In genomic region chr3:88631921-88632587, GRCm38 (mm10) we compare ENCODE assay signal across 8 mouse cellular contexts. TPM values are rescaled to one million over a fixed set of nuclear protein-coding genes. Genes with fewer than 3 reads are reported as not detected.
DNase-seq lines count a peak whose midpoint lies in the region; ATAC-seq lines count a peak whose summit lies in the region.

No protein-coding gene starts in this region.

- 85% methylated on average over 12 of the region's 12 CpGs for WGBS in forebrain, embryonic 13.5 days
- WGBS in forebrain, embryonic 11.5 days = 82% methylated on average over 12 of the region's 12 CpGs
- 82% methylated on average over 12 of the region's 12 CpGs for WGBS in midbrain, embryonic 10.5 days
- WGBS in midbrain, embryonic 16.5 days = 81% methylated on average over 12 of the region's 12 CpGs
- 70% methylated on average over 12 of the region's 12 CpGs for WGBS in heart, embryonic 16.5 days

- H3K4me2 ChIP-seq in forebrain, embryonic 13.5 days = no peak overlapping the region
- H3K4me2 ChIP-seq in forebrain, embryonic 11.5 days (ENCODE audit: low read depth, low read length, severe bottlenecking) = no peak overlapping the region
- no peak overlapping the region for H3K4me2 ChIP-seq in midbrain, embryonic 16.5 days (ENCODE audit: low read length)
- no peak overlapping the region for H3K4me2 ChIP-seq in heart, embryonic 16.5 days (ENCODE audit: low read depth, low read length)

- H3K27ac ChIP-seq in forebrain, embryonic 13.5 days = 0 out of 2 replicates have a peak overlapping the region, but pooled peaks have one; percentile 3
- no peak overlapping the region for H3K27ac ChIP-seq in forebrain, embryonic 11.5 days (ENCODE audit: low read depth, low read length)
- H3K27ac ChIP-seq in midbrain, embryonic 10.5 days (replicated peaks) = no peak overlapping the region
- no peak overlapping the region for H3K27ac ChIP-seq in midbrain, embryonic 16.5 days (ENCODE audit: low read length)
- peak overlapping the region; percentile 80; the same call in 1 of the 2 replicates for H3K27ac ChIP-seq in heart, embryonic 16.5 days (ENCODE audit: low read length)

- peak; percentile 20; the same call in 1 of the 2 replicates for ATAC-seq in forebrain, embryonic 13.5 days
- no peak for ATAC-seq in forebrain, embryonic 11.5 days (replicated peaks; ENCODE audit: low FRiP score)
- no peak for ATAC-seq in midbrain, embryonic 16.5 days
- ATAC-seq in heart, embryonic 16.5 days (replicated peaks; ENCODE audit: extremely low read depth, insufficient read depth, low FRiP score) = 0 out of 2 replicates have a peak, but pooled peaks have one; percentile 13

- H3K4me1 ChIP-seq in forebrain, embryonic 13.5 days = peaks cover 28% of the 10 kb centered on the region
- H3K4me1 ChIP-seq in forebrain, embryonic 11.5 days (replicated peaks; ENCODE audit: control insufficient read depth, insufficient read depth, low read length) = no peaks in the 10 kb centered on the region
- H3K4me1 ChIP-seq in midbrain, embryonic 10.5 days = peaks cover 33% of the 10 kb centered on the region
- H3K4me1 ChIP-seq in midbrain, embryonic 16.5 days (ENCODE audit: control insufficient read depth, insufficient read depth, low read length) = peaks cover 14% of the 10 kb centered on the region
- H3K4me1 ChIP-seq in heart, embryonic 16.5 days (ENCODE audit: control insufficient read depth, insufficient read depth, low read length) = peaks cover 70% of the 10 kb centered on the region

- H3K9me3 ChIP-seq in forebrain, embryonic 13.5 days (replicated peaks) = no peaks in the 10 kb centered on the region
- no peaks in the 10 kb centered on the region for H3K9me3 ChIP-seq in forebrain, embryonic 11.5 days (ENCODE audit: control insufficient read depth, low read length)
- H3K9me3 ChIP-seq in midbrain, embryonic 10.5 days (replicated peaks) = no peaks in the 10 kb centered on the region
- H3K9me3 ChIP-seq in midbrain, embryonic 16.5 days (replicated peaks; ENCODE audit: control insufficient read depth, low read length, poor library complexity, severe bottlenecking) = no peaks in the 10 kb centered on the region
- no peaks in the 10 kb centered on the region for H3K9me3 ChIP-seq in heart, embryonic 16.5 days (replicated peaks; ENCODE audit: control insufficient read depth, low read length)

- no peak for DNase-seq in forebrain, embryonic 11.5 days (ENCODE audit: low spot score)
- DNase-seq in midbrain, embryonic 10.5 days (ENCODE audit: low spot score) = peak; percentile 37
- DNase-seq in retina, embryonic 14.5 days (ENCODE audit: low spot score) = peak; percentile 68
- DNase-seq in urinary bladder, adult 2 months (ENCODE audit: low spot score) = no peak
- DNase-seq in urinary bladder, postnatal 4 days (ENCODE audit: low spot score in 2 of 2) = no peak

- H3K9ac ChIP-seq in forebrain, embryonic 13.5 days = no peak overlapping the region; the same call in 1 of the 2 replicates
- H3K9ac ChIP-seq in forebrain, embryonic 11.5 days (ENCODE audit: low read length) = no peak overlapping the region
- no peak overlapping the region for H3K9ac ChIP-seq in midbrain, embryonic 16.5 days (ENCODE audit: low read depth, low read length)
- H3K9ac ChIP-seq in heart, embryonic 16.5 days (ENCODE audit: low read length) = no peak overlapping the region

- no peak overlapping the region for H3K4me3 ChIP-seq in forebrain, embryonic 13.5 days
- H3K4me3 ChIP-seq in forebrain, embryonic 11.5 days (ENCODE audit: low read depth, low read length) = no peak overlapping the region
- no peak overlapping the region for H3K4me3 ChIP-seq in midbrain, embryonic 10.5 days
- no peak overlapping the region for H3K4me3 ChIP-seq in midbrain, embryonic 16.5 days (ENCODE audit: low read depth, low read length)
- H3K4me3 ChIP-seq in heart, embryonic 16.5 days (ENCODE audit: low read length) = no peak overlapping the region

- H3K27me3 ChIP-seq in forebrain, embryonic 13.5 days = no peaks in the 10 kb centered on the region
- H3K27me3 ChIP-seq in forebrain, embryonic 11.5 days (ENCODE audit: control insufficient read depth, insufficient read depth, low read length) = no peaks in the 10 kb centered on the region
- no peaks in the 10 kb centered on the region for H3K27me3 ChIP-seq in midbrain, embryonic 10.5 days (ENCODE audit: low read depth, poor library complexity, severe bottlenecking)
- H3K27me3 ChIP-seq in midbrain, embryonic 16.5 days (ENCODE audit: control insufficient read depth, insufficient read depth, low read depth, low read length) = no peaks in the 10 kb centered on the region
- no peaks in the 10 kb centered on the region for H3K27me3 ChIP-seq in heart, embryonic 16.5 days (ENCODE audit: control insufficient read depth, insufficient read depth, low read length)

- peaks cover 81% of the 10 kb centered on the region for H3K36me3 ChIP-seq in forebrain, embryonic 13.5 days (ENCODE audit: poor library complexity, severe bottlenecking)
- peaks cover 37% of the 10 kb centered on the region for H3K36me3 ChIP-seq in forebrain, embryonic 11.5 days (ENCODE audit: control insufficient read depth, insufficient read depth, low read length)
- H3K36me3 ChIP-seq in midbrain, embryonic 10.5 days = peaks cover 97% of the 10 kb centered on the region
- H3K36me3 ChIP-seq in midbrain, embryonic 16.5 days (ENCODE audit: control insufficient read depth, insufficient read depth, low read length) = peaks cover 49% of the 10 kb centered on the region
- peaks cover 50% of the 10 kb centered on the region for H3K36me3 ChIP-seq in heart, embryonic 16.5 days (ENCODE audit: control insufficient read depth, insufficient read depth)

RNA-seq across cellular contexts. Expression of gene Rxfp4, which starts 20.9 kb away (rescaled TPM):
- polyA plus RNA-seq in forebrain, embryonic 13.5 days (2015; fragmentation: Nextera tagmentation; extraction: Ambion mirVana) = not detected in 2 replicates
- not detected in 2 replicates for polyA plus RNA-seq in forebrain, embryonic 11.5 days (2014; fragmentation: Nextera tagmentation; extraction: Ambion mirVana)
- not detected in 2 replicates for polyA plus RNA-seq in midbrain, embryonic 10.5 days (2016; fragmentation: Nextera tagmentation; extraction: Ambion mirVana)
- polyA plus RNA-seq in midbrain, embryonic 16.5 days (2015; fragmentation: Nextera tagmentation; extraction: Ambion mirVana) = not detected in 2 replicates
- not detected in 2 replicates for polyA plus RNA-seq in heart, embryonic 16.5 days (2015; fragmentation: Nextera tagmentation; extraction: Ambion mirVana)
- polyA plus RNA-seq in urinary bladder, adult 2 months (2012; rRNA removed) = not detected in 2 replicates

RNA-seq across cellular contexts. Expression of gene Arhgef2, which starts 26.3 kb away (rescaled TPM):
- polyA plus RNA-seq in forebrain, embryonic 13.5 days (2015; fragmentation: Nextera tagmentation; extraction: Ambion mirVana) = 151 and 162 TPM in 2 replicates
- polyA plus RNA-seq in forebrain, embryonic 11.5 days (2014; fragmentation: Nextera tagmentation; extraction: Ambion mirVana) = 118 and 123 TPM in 2 replicates
- polyA plus RNA-seq in midbrain, embryonic 10.5 days (2016; fragmentation: Nextera tagmentation; extraction: Ambion mirVana) = 82.2 and 106 TPM in 2 replicates
- 104 and 131 TPM in 2 replicates for polyA plus RNA-seq in midbrain, embryonic 16.5 days (2015; fragmentation: Nextera tagmentation; extraction: Ambion mirVana)
- 76.7 and 85.5 TPM in 2 replicates for polyA plus RNA-seq in heart, embryonic 16.5 days (2015; fragmentation: Nextera tagmentation; extraction: Ambion mirVana)
- 47.7 and 57.3 TPM in 2 replicates for polyA plus RNA-seq in urinary bladder, adult 2 months (2012; rRNA removed)

RNA-seq across cellular contexts. Expression of gene Khdc4, which starts 53.5 kb away (rescaled TPM):
- 97.8 and 102 TPM in 2 replicates for polyA plus RNA-seq in forebrain, embryonic 13.5 days (2015; fragmentation: Nextera tagmentation; extraction: Ambion mirVana)
- 111 and 116 TPM in 2 replicates for polyA plus RNA-seq in forebrain, embryonic 11.5 days (2014; fragmentation: Nextera tagmentation; extraction: Ambion mirVana)
- 95.5 and 102 TPM in 2 replicates for polyA plus RNA-seq in midbrain, embryonic 10.5 days (2016; fragmentation: Nextera tagmentation; extraction: Ambion mirVana)
- 84.4 and 94.9 TPM in 2 replicates for polyA plus RNA-seq in midbrain, embryonic 16.5 days (2015; fragmentation: Nextera tagmentation; extraction: Ambion mirVana)
- polyA plus RNA-seq in heart, embryonic 16.5 days (2015; fragmentation: Nextera tagmentation; extraction: Ambion mirVana) = 67.4 and 68.6 TPM in 2 replicates
- 76.3 and 121 TPM in 2 replicates for polyA plus RNA-seq in urinary bladder, adult 2 months (2012; rRNA removed)

RNA-seq across cellular contexts. Expression of gene Ssr2, which starts 56.4 kb away (rescaled TPM):
- polyA plus RNA-seq in forebrain, embryonic 13.5 days (2015; fragmentation: Nextera tagmentation; extraction: Ambion mirVana) = 139 and 143 TPM in 2 replicates
- polyA plus RNA-seq in forebrain, embryonic 11.5 days (2014; fragmentation: Nextera tagmentation; extraction: Ambion mirVana) = 142 and 148 TPM in 2 replicates
- 201 and 207 TPM in 2 replicates for polyA plus RNA-seq in midbrain, embryonic 10.5 days (2016; fragmentation: Nextera tagmentation; extraction: Ambion mirVana)
- 127 and 144 TPM in 2 replicates for polyA plus RNA-seq in midbrain, embryonic 16.5 days (2015; fragmentation: Nextera tagmentation; extraction: Ambion mirVana)
- 136 and 161 TPM in 2 replicates for polyA plus RNA-seq in heart, embryonic 16.5 days (2015; fragmentation: Nextera tagmentation; extraction: Ambion mirVana)
- polyA plus RNA-seq in urinary bladder, adult 2 months (2012; rRNA removed) = 128 and 150 TPM in 2 replicates

Comparison
In these comparisons a context has a peak if more than half of its experiments do, and no peak if none do; other contexts are left out.
1. ATAC-seq: peak in forebrain, embryonic 13.5 days (single experiment) and heart, embryonic 16.5 days (single experiment); none in forebrain, embryonic 11.5 days (single experiment) and midbrain, embryonic 16.5 days (single experiment).
2. H3K27ac ChIP-seq: peak in forebrain, embryonic 13.5 days (single experiment) and heart, embryonic 16.5 days (single experiment); none in forebrain, embryonic 11.5 days (single experiment), midbrain, embryonic 10.5 days (single experiment) and midbrain, embryonic 16.5 days (single experiment).
3. DNase-seq: peak in midbrain, embryonic 10.5 days (single experiment) and retina, embryonic 14.5 days (single experiment); none in forebrain, embryonic 11.5 days (single experiment), urinary bladder, adult 2 months (single experiment) and urinary bladder, postnatal 4 days (0 of 2).